18 mouse cellular contexts compared by ENCODE assay signal in the genomic region with DNA sequence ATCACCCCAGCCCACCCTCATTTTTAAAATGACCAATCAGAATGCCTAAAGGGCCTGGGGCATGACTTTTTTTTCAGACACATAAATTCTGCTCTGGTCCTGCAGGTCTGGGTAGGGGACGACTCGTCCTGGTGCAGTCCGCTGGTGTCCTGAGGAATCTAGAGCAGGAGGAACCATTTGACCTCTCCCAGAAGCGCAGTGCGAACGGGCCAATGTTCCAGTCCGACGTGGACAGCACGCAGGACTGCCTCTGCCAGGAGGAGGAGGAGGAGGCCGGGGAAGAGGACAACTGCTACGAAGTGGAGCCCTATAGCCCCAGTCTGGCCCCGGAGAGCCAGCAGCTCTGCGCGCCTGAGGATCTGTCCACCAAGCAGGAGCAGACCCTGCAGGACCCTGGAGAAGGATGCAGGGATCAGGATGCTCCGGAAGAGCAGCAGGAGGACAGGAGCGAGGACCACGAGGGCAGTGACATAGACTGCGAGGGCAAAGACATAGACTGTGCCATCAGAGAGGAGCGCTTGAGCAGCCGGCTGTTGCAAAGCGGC.
"Had no signal": no experiment of that assay in that cellular context is flagged by ENCODE, and none has a peak within 500 bp of the region (broad histone marks: within the 10 kb centered on the region; RNA-seq: fewer than 3 reads in every experiment).

No protein-coding gene starts in this region.

- H3K4me1 ChIP-seq: liver, embryonic 15.5 days; midbrain, embryonic 12.5 days; neural tube, embryonic 15.5 days had no signal

- H3K27me3 ChIP-seq: liver, embryonic 15.5 days; midbrain, embryonic 12.5 days; neural tube, embryonic 15.5 days had no signal

- ATAC-seq: intestine, postnatal 0 days; lung, postnatal 0 days had no signal

- H3K9me3 ChIP-seq: liver, embryonic 15.5 days; midbrain, embryonic 12.5 days; neural tube, embryonic 15.5 days had no signal

- H3K4me3 ChIP-seq: liver, embryonic 15.5 days; midbrain, embryonic 12.5 days; myocyte; neural tube, embryonic 15.5 days had no signal

- DNase-seq: kidney, adult 8-10 months; kidney, postnatal 36 days; layer of hippocampus, adult 9-11 months; layer of hippocampus, postnatal 36 days; lung, adult 2 months; lung, postnatal 36 days; right cerebral cortex, adult 18-20 months; right cerebral cortex, postnatal 25 days; thymus, postnatal 4 days had no signal

- H3K9ac ChIP-seq: liver, embryonic 15.5 days; midbrain, embryonic 12.5 days; neural tube, embryonic 15.5 days had no signal

- H3K27ac ChIP-seq: kidney, postnatal 0 days; liver, embryonic 15.5 days; midbrain, embryonic 12.5 days; neural tube, embryonic 15.5 days; stomach, postnatal 0 days had no signal

- H3K36me3 ChIP-seq: liver, embryonic 15.5 days; midbrain, embryonic 12.5 days; neural tube, embryonic 15.5 days had no signal

- H3K4me2 ChIP-seq: liver, embryonic 11.5 days; liver, embryonic 15.5 days; midbrain, embryonic 12.5 days; neural tube, embryonic 15.5 days had no signal
